Mouse (Mus musculus) left cerebral cortex, adult 18-20 months (tissue): ENCODE measurements at regions not wholly inside any gene's neighbourhood (a gene's known extent, or its start where the extent isn't known, plus 50 kb on each side); places are given as distances from the start of the nearest gene placed in this dataset.

Experiments used
- DNase-seq, 2 experiments: peaks; one replicate each; pipeline ENCODE4 v3.0.0; 2021 to 2022; ENCODE audit warnings: low spot score in 2 of 2, mixed read lengths in 1 of 2

- DNase-seq, result no peak
These were observed 70.7 kb upstream of the Id2 start for GRCm38 (mm10) chr12:25167504-25168212.

- DNase-seq, result no peak
These were observed 69.6 kb upstream of the Id2 start for GRCm38 (mm10) chr12:25166525-25166924.

- DNase-seq, result no peak
These were observed 68.7 kb upstream of the Id2 start for GRCm38 (mm10) chr12:25165650-25166049.

- DNase-seq, result no peak
These were observed 67.8 kb upstream of the Id2 start for GRCm38 (mm10) chr12:25164724-25165123.

GRCm38 (mm10) chr12:25163541-25163940 is 66.6 kb upstream of the Id2 start:
- DNase-seq, result no peak

- no peak for DNase-seq
These were observed 65.9 kb upstream of the Id2 start for GRCm38 (mm10) chr12:25162843-25163242.

DNA sequence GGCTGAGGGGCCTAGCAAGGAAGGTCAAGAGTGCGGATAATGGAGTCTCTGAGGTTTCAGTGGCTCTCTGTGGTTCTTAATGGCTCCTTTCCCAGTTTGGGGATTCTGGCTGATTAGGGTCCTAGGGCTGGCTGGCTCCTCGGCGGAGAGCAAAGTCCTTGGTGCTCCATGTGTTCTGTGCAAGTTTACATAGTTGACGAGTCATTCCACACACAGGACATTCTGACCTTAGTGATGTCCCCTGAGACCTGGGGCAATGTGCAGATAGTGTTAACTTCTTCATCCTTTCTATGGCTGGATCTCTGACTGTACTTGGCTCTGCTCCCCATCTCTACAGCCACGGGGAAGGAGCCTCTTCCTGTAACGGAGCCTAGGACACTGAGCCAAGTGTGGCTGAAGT is 65.0 kb upstream of the Id2 start:
- no peak for DNase-seq

- DNase-seq, result no peak
These were observed 64.3 kb upstream of the Id2 start for GRCm38 (mm10) chr12:25160990-25161843.

- no peak for DNase-seq
These were observed 62.2 kb upstream of the Id2 start for GRCm38 (mm10) chr12:25159091-25159490.

DNA sequence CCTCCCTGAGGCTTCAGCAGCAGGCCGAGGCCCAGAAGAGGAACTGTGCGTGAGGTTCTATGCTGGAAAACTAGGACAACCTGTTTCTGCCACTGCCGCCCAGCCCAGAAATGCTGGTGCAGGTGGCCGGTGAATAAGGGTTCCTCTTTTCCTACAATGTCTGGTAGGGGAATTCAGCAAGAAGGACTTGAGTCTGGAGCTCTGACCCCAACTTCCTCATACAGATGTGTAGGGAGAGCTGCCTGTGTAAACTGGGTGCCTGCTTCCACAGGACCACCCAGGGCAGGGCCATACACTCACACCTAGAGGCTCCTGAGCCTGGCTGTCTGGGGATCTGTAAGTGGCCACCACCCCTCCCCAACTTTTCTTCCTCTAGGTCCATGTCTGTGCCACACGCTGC is 60.3 kb upstream of the Id2 start:
- DNase-seq, result no peak

- DNase-seq, result no peak
These were observed 58.5 kb upstream of the Id2 start for GRCm38 (mm10) chr12:25155396-25155795.

DNA sequence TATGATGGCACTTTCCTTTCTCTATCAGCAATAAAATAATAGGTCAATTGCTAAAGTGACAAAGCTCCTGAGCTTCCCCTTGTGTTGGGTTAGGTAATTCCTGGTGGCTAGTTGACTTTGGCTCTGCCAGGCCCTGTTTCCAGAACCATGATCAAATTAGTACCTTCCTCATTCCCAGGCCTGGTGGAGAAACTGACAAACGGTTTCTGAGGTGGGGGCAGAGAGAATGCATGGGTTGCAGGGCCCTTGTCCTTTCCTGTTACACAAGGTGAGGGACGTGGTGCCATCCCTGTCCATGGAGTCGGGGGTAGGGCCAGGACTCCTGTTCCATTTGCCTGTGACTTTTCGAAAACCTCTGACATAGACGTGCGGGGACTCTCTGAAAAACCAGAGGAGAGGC is 51.2 kb upstream of the Id2 start:
- no peak for DNase-seq
